Mouse (Mus musculus): ENCODE measurements at regions not wholly inside any gene's neighbourhood (a gene's known extent, or its start where the extent isn't known, plus 50 kb on each side); places are given as distances from the start of the nearest gene placed in this dataset.
"Not testable (repeated sequence)": the region's sequence is repeated elsewhere in the genome, so short reads cannot be mapped to it uniquely, and the experiment has no call there.

DNA sequence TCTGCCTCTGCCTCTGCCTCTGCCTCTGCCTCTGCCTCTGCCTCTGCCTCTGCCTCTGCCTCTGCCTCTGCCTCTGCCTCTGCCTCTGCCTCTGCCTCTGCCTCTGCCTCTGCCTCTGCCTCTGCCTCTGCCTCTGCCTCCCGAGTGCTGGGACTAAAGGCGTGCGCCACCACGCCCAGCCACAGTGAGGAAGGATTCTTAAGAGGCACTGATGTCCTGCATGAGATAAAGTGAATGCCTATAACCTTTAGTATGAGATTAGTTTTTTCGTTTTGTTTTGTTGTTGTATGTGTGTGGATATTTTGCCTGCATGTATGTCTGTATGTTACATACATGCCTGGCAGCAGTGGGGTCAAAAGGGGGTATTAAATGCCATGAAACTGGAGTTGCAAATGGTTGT lies 63.2 kb downstream of the Hlx start:
- not testable (repeated sequence) for TF ChIP-seq POLR2AphosphoS2 (IDR thresholded peaks at IDR 0.05; ENCODE audit: insufficient read length, low read depth); MAX (IDR thresholded peaks at IDR 0.05; ENCODE audit: low read depth); POLR2A (IDR thresholded peaks at IDR 0.05; ENCODE audit: insufficient read length, low read depth); REST (IDR thresholded peaks at IDR 0.05; ENCODE audit: insufficient read depth, insufficient read length); USF1 (IDR thresholded peaks at IDR 0.05; ENCODE audit: low read depth); TCF12 (IDR thresholded peaks at IDR 0.05; ENCODE audit: insufficient read depth, poor library complexity, severe bottlenecking); E2F4 (IDR thresholded peaks at IDR 0.05; ENCODE audit: insufficient read depth)
